Mouse (Mus musculus) layer of hippocampus, adult 2 months (tissue): Measurements from ENCODE around the gene Hoxd9. TPM values are rescaled to one million over a fixed set of nuclear protein-coding genes. Genes with fewer than 3 reads are reported as not detected.
A peak's percentile ranks its signal among the peaks of the same experiment; 100 is the strongest.

Experiments used
- DNase-seq, 2 experiments: peaks; one replicate each; pipeline ENCODE4 v3.0.0; 2022; ENCODE audit warnings: low spot score in 2 of 2
- H3K27ac ChIP-seq: fragments of 200-600 bp; 2 replicates; pipeline ENCODE4 v1.8.1; 2022
- H3K4me3 ChIP-seq: fragments of 200-600 bp; 2 replicates; pipeline ENCODE4 v1.8.1; 2022; ENCODE audit warnings: mild to moderate bottlenecking
- CTCF ChIP-seq: fragments of 200-600 bp; conservative IDR thresholded peaks from 2 replicates; pipeline ENCODE4 v1.8.1; 2022; ENCODE audit warnings: antibody characterized with exemption, mild to moderate bottlenecking, moderate library complexity
- total RNA-seq, 2 experiments: library from RNA; stranded (reverse); gene quantifications; 2 replicates each; pipeline ENCODE4 v1.2.3; 2021

The Hoxd9 gene
- total RNA-seq, 2 experiments from 2014 or later = not detected

GRCm38 (mm10) chr2:74699664-74700545, 2.4 kb downstream of the Hoxd9 start:
- DNase-seq = no peak
- H3K4me3 ChIP-seq = no peak overlapping the region
- no peak overlapping the region for H3K27ac ChIP-seq
- no peak for TF ChIP-seq CTCF

- Histone ChIP-seq H3K27ac (no peak overlapping the region), H3K4me3 (no peak overlapping the region)
- DNase-seq = no peak
- no peak for TF ChIP-seq CTCF
Measured at GRCm38 (mm10) chr2:74700546-74701112, 3.1 kb downstream of the Hoxd9 start.

- Histone ChIP-seq H3K4me3 (no peak overlapping the region), H3K27ac (no peak overlapping the region)
- TF ChIP-seq CTCF = peak; percentile 98
- peak; percentile 35 to 78 for DNase-seq
Measured at GRCm38 (mm10) chr2:74701949-74702819, 4.7 kb downstream of the Hoxd9 start.

GRCm38 (mm10) chr2:74702820-74703219, 5.3 kb downstream of the Hoxd9 start:
- no peak overlapping the region for H3K4me3 ChIP-seq
- no peak for DNase-seq
- no peak for TF ChIP-seq CTCF
- H3K27ac ChIP-seq = no peak overlapping the region

GRCm38 (mm10) chr2:74703317-74703716, 5.8 kb downstream of the Hoxd9 start:
- TF ChIP-seq CTCF = no peak

GRCm38 (mm10) chr2:74703720-74704392, 6.3 kb downstream of the Hoxd9 start:
- H3K27ac ChIP-seq = no peak overlapping the region
- DNase-seq = no peak
- no peak overlapping the region for H3K4me3 ChIP-seq
- no peak for TF ChIP-seq CTCF

More at GRCm38 (mm10) chr2:74703317-74703716, 5.8 kb downstream of the Hoxd9 start:
- DNase-seq = no peak
- Histone ChIP-seq H3K4me3 (no peak overlapping the region), H3K27ac (no peak overlapping the region)

- no peak within 1 kb of the TSS for H3K4me3 ChIP-seq
- H3K27ac ChIP-seq = no peak within 1 kb of the TSS
- no peak for TF ChIP-seq CTCF
- no peak for DNase-seq
Measured at GRCm38 (mm10) chr2:74704393-74704998, 7.0 kb downstream of the Hoxd9 start, which contains the start of gene Hoxd8. Gene Hoxd8 (plus strand): TSS chr2:74704615.

- Histone ChIP-seq H3K4me3 (no peak overlapping the region), H3K27ac (no peak overlapping the region)
- TF ChIP-seq CTCF = no peak
- DNase-seq = no peak
Measured at GRCm38 (mm10) chr2:74704999-74705466, 7.5 kb downstream of the Hoxd9 start.

- no peak for TF ChIP-seq CTCF
- Histone ChIP-seq H3K4me3 (no peak overlapping the region), H3K27ac (no peak overlapping the region)
- no peak for DNase-seq
Measured at GRCm38 (mm10) chr2:74705467-74706089, 8.1 kb downstream of the Hoxd9 start.

- TF ChIP-seq CTCF = no peak
Measured at GRCm38 (mm10) chr2:74706393-74706960, 8.9 kb downstream of the Hoxd9 start.

GRCm38 (mm10) chr2:74707599-74707998, 10.1 kb downstream of the Hoxd9 start:
- Histone ChIP-seq H3K4me3 (no peak overlapping the region), H3K27ac (no peak overlapping the region)
- TF ChIP-seq CTCF = no peak
- no peak for DNase-seq

More at GRCm38 (mm10) chr2:74706393-74706960, 8.9 kb downstream of the Hoxd9 start:
- no peak overlapping the region for H3K4me3 ChIP-seq
- no peak overlapping the region for H3K27ac ChIP-seq
- DNase-seq = no peak
